Mouse (Mus musculus): ENCODE measurements around the gene Pde6b. TPM values are rescaled to one million over a fixed set of nuclear protein-coding genes. Genes with fewer than 3 reads are reported as not detected.

Gene Pde6b
- polyA plus RNA-seq (2014; fragmentation: Illumina TruSeq; extraction: RNeasy Lipid Tissue Mini Kit (QIAGEN cat#74804)): 0.26 TPM

DNA sequence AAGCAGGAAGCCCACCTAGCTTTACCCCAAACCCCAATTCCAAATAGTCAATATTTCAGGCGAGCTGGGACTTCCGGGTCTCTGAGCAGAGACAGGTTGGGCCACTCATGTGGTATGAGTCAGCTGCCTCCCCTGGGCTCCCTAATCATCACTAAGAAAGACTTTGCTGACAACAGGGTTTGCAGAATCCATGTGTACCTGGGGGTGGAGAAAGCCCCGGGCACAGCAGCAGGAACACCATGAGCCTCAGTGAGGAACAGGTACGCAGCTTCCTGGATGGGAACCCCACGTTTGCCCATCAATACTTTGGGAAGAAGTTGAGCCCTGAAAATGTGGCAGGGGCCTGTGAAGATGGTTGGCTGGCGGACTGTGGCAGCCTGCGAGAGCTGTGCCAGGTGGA lies at the start of gene Pde6b:
Gene Pde6b, plus strand, starts transcription at position 191 of the 400 bp plus-strand sequence.

DNA sequence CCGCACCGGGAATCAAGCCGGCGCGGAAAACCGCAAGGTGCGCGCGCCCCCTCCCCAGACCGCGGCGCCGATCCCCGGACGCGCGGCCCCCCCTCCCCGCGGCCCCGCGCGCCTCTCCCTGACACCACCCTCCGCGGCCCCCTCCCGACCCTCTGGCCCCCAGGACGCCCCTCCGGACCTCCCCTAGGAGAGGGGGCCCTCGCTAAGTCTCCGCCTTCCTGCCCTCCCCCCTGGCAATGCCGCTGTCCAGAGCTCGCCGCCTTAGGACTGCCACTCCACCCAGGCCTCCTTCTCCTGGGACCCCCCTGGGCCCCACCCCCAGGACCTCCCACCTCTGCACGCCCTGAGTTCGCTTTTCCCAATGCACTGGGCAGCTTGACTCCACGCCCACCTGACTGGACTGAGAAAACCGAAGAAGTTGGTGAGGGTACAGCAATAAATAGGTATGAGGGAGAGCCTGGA lies 20.3 kb upstream of the Pde6b start, which contains the start of gene Gm42517:
Gene Gm42517, minus strand, starts transcription at position 52 of the 462 bp plus-strand sequence.

DNA sequence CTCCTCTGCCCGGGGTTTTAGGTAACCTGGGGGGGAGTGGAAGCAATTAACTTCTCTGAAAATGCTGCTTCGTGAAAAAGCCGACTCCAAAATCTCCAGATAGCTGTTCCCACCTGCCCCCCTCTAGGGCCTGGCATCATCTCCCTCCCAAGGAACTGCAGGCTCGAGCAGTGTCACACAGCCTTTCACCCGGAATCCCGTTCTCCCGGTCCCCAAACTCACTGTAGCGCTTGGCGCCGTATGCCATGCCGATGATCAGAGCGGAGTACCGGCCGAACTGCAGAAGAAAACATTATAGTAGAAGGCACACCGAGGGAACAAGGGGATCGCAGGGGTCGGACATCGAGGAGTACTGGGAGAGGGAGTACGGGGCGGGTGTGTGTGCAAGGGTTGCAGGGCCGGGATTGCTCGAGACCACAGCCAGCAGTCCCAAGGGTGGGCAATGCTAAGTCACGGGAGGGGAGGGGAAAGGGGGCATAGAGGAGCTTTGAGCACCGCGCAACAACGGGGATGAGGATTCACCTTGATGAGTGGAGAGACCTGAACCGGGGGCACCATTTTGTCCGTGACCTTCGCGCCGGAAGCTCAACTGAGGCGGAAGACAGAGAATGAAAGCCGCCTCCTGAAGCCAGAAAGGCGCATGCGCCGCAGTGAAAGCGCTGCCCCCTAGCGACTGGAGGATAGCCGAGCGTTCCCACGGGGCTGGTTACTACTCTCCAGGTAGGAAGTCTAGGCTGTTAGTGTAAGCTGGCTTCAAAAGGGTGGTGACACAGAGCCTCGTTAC lies 45.8 kb downstream of the Pde6b start, which contains the start of gene Atp5k:
Gene Atp5k, minus strand, starts transcription at position 645 of the 784 bp plus-strand sequence.

DNA sequence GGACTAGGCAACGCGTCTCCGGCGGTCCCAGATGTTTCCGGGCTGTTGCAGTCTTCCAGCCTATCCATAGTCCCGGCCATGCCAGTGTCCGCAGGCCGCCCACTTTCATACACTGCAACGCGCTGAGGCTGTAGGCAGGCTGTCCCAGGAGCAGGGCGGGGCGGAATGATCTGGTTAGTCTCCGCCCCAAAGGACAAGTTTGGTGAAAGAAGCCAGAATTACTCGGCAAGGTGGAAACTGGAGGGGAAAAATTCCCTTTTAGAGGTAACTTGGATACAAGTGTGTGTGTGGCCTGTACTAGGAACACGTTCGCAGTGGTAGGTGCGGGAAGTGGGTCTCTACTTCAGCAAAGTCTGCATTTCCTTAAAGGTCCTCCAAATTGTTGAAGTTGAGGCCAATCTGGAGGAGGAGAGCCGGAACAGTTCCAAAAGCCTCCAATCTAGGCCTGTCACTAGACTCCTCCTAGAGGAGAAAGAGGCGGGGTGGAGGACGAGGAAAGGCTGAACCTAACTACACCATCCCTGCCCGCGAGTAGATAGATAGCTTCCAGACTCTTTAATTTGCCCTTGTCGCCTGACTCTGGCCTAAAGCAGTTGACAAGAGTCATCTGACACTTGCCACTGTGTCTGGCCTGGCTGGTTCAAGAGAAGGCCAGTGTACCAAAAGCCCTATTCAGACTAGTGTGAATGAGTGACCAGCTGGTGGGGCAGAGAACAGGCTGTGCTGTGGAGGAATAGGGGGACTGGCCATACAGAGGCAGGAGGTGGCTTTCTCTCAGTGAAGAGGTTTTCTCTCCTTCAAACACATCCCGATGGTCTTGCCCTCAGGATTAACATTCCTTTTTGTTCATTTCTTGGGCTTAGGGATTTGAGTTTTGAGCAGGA lies 60.8 kb downstream of the Pde6b start, which contains the start of gene Mfsd7a:
Gene Mfsd7a, minus strand, starts transcription at position 107 of the 884 bp plus-strand sequence.

DNA sequence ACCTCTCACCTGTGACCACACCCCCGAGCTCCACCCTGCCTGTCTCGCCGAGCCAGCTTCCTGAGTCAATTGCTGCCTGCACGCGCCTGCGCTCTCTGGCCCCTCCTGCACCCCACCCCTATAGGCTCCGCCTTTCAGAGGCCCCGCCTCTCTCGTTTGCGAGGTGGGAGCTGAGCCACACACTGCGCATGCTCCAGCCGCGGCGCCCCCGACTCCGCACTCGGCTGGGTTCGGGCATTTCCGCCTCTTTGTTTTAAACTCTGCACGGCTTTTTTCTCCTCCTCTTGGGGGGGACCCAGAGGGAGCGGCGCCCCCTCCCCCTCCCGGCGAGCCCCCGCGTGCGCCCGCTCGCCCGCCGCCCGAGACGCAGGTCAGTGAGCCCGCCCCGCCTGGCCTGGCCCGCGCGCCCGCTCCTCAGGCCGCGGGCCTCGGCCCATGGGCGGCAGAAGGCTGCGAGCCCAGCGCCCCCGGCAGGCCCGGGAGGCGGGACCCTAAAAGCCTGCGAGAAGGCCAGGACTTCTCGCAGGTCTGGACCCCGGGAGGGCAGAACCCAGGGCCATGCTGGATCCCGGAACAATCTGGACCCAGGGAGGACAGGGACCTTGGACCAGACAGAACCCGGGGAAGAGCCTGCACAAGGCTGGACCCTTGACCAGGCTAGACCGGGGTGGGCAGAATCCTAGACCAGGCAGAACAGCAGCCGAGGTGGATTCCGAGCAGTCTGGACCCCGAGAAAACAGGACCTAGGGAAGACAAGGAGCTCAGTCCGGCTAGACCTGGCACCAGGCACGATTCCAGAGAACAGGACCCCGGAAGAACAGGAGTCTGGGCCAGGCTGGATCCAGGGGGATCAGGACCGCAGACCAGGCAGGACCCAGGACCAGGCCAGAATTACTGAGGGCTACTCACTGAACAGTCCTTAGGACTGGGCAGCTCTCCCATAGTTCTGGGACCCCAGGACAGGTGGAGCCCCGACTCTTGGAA lies 73.2 kb downstream of the Pde6b start, which contains the start of gene Pcgf3:
Gene Pcgf3, plus strand, starts transcription at position 151 of the 984 bp plus-strand sequence.

Other genes with a start within 250 kb of the Pde6b start
- 193 TPM for gene Dr1, start 119.5 kb upstream of the Pde6b start, polyA plus RNA-seq (2014; fragmentation: Illumina TruSeq; extraction: RNeasy Lipid Tissue Mini Kit (QIAGEN cat#74804))
- gene Pigg, start 75.8 kb upstream of the Pde6b start, polyA plus RNA-seq (2014; fragmentation: Illumina TruSeq; extraction: RNeasy Lipid Tissue Mini Kit (QIAGEN cat#74804)): 17.5 TPM
- gene Gm42517, start 20.5 kb upstream of the Pde6b start, polyA plus RNA-seq (2014; fragmentation: Illumina TruSeq; extraction: RNeasy Lipid Tissue Mini Kit (QIAGEN cat#74804)): not detected
- gene Atp5k, start 46.1 kb downstream of the Pde6b start, polyA plus RNA-seq (2014; fragmentation: Illumina TruSeq; extraction: RNeasy Lipid Tissue Mini Kit (QIAGEN cat#74804)): 38.4 TPM
- gene Mfsd7a, start 60.5 kb downstream of the Pde6b start, polyA plus RNA-seq (2014; fragmentation: Illumina TruSeq; extraction: RNeasy Lipid Tissue Mini Kit (QIAGEN cat#74804)): 0.57 TPM
- gene Pcgf3, start 72.8 kb downstream of the Pde6b start, polyA plus RNA-seq (2014; fragmentation: Illumina TruSeq; extraction: RNeasy Lipid Tissue Mini Kit (QIAGEN cat#74804)): 49.1 TPM
- 0.48 TPM for gene Cplx1, start 161.6 kb downstream of the Pde6b start, polyA plus RNA-seq (2014; fragmentation: Illumina TruSeq; extraction: RNeasy Lipid Tissue Mini Kit (QIAGEN cat#74804))
- 44.5 TPM for gene Gak, start 241.4 kb downstream of the Pde6b start, polyA plus RNA-seq (2014; fragmentation: Illumina TruSeq; extraction: RNeasy Lipid Tissue Mini Kit (QIAGEN cat#74804))
- gene Tmem175, start 241.4 kb downstream of the Pde6b start, polyA plus RNA-seq (2014; fragmentation: Illumina TruSeq; extraction: RNeasy Lipid Tissue Mini Kit (QIAGEN cat#74804)): 24.3 TPM